ENCODE assay signal across 8 mouse cellular contexts in genomic region chr17:71474762-71475704, GRCm38 (mm10). TPM values are rescaled to one million over a fixed set of nuclear protein-coding genes. Genes with fewer than 3 reads are reported as not detected.
DNase-seq lines count a peak whose midpoint lies in the region; ATAC-seq and TF ChIP-seq lines count a peak whose summit lies in the region.

Gene Smchd1, minus strand, starts transcription at chr17:71475343.

- no peaks in the 10 kb centered on the region for H3K9me3 ChIP-seq in heart, embryonic 10.5 days
- no peaks in the 10 kb centered on the region for H3K9me3 ChIP-seq in kidney, embryonic 15.5 days (replicated peaks)
- no peaks in the 10 kb centered on the region for H3K9me3 ChIP-seq in limb, embryonic 15.5 days
- H3K9me3 ChIP-seq in midbrain, postnatal 0 days (ENCODE audit: low read length): no peaks in the 10 kb centered on the region

- H3K27ac ChIP-seq in embryonic fibroblast, embryonic 13.5 days (ENCODE audit: insufficient read depth, low read length): peak within 1 kb of the TSS; percentile 92
- peak within 1 kb of the TSS; percentile 97 for H3K27ac ChIP-seq in heart, embryonic 10.5 days
- H3K27ac ChIP-seq in kidney, embryonic 15.5 days: peak within 1 kb of the TSS; percentile 100
- peak within 1 kb of the TSS; percentile 99 for H3K27ac ChIP-seq in limb, embryonic 15.5 days
- H3K27ac ChIP-seq in midbrain, postnatal 0 days (ENCODE audit: low read depth, low read length): peak within 1 kb of the TSS; percentile 97

- H3K36me3 ChIP-seq in C2C12 (ENCODE audit: control insufficient read depth, insufficient read depth): no peaks in the 10 kb centered on the region
- 0 out of 2 replicates have a peak, but pooled peaks cover 2% of the 10 kb centered on the region for H3K36me3 ChIP-seq in heart, embryonic 10.5 days
- H3K36me3 ChIP-seq in kidney, embryonic 15.5 days: no peaks in the 10 kb centered on the region
- no peaks in the 10 kb centered on the region for H3K36me3 ChIP-seq in limb, embryonic 15.5 days
- H3K36me3 ChIP-seq in midbrain, postnatal 0 days (ENCODE audit: insufficient read depth, low read length): no peaks in the 10 kb centered on the region

- ATAC-seq in kidney, embryonic 15.5 days (replicated peaks; ENCODE audit: low FRiP score): peak; percentile 96
- ATAC-seq in limb, embryonic 15.5 days (ENCODE audit: insufficient number of reproducible peaks, low FRiP score, low TSS enrichment, low read depth): peak; percentile 98
- ATAC-seq in midbrain, postnatal 0 days (ENCODE audit: low FRiP score): peak; percentile 94

- H3K27me3 ChIP-seq in C2C12 (ENCODE audit: control insufficient read depth, insufficient read depth, insufficient read length): no peaks in the 10 kb centered on the region
- no peaks in the 10 kb centered on the region for H3K27me3 ChIP-seq in heart, embryonic 10.5 days (ENCODE audit: insufficient read depth, poor library complexity, severe bottlenecking)
- H3K27me3 ChIP-seq in kidney, embryonic 15.5 days: no peaks in the 10 kb centered on the region
- no peaks in the 10 kb centered on the region for H3K27me3 ChIP-seq in limb, embryonic 15.5 days
- H3K27me3 ChIP-seq in midbrain, postnatal 0 days (ENCODE audit: insufficient read depth, low read length): no peaks in the 10 kb centered on the region

- peak within 1 kb of the TSS; percentile 79 for H3K4me2 ChIP-seq in kidney, embryonic 15.5 days
- H3K4me2 ChIP-seq in limb, embryonic 15.5 days: peak within 1 kb of the TSS; percentile 72
- H3K4me2 ChIP-seq in midbrain, postnatal 0 days (ENCODE audit: low read depth, low read length, poor library complexity, severe bottlenecking): peak within 1 kb of the TSS; percentile 71

- H3ac ChIP-seq in C2C12 (ENCODE audit: control insufficient read depth, insufficient read length, low read depth): peak within 1 kb of the TSS; percentile 83

- no peak for TF ChIP-seq CTCF in C2C12 (IDR thresholded peaks at IDR 0.05; ENCODE audit: control insufficient read depth, insufficient read depth, insufficient read length)
- no peak for TF ChIP-seq CTCF in embryonic fibroblast, embryonic 13.5 days (IDR thresholded peaks at IDR 0.05; ENCODE audit: borderline replicate concordance, insufficient read depth, low read length)
- TF ChIP-seq CTCF in midbrain, postnatal 0 days (IDR thresholded peaks at IDR 0.05): no peak

- H3K79me2 ChIP-seq in C2C12 (ENCODE audit: control insufficient read depth, insufficient read depth): peaks cover 51% of the 10 kb centered on the region

- WGBS in heart, embryonic 10.5 days: under 1% methylated on average over 104 of the region's 109 CpGs
- under 1% methylated on average over 103 of the region's 109 CpGs for WGBS in kidney, embryonic 15.5 days
- under 1% methylated on average over 105 of the region's 109 CpGs for WGBS in limb, embryonic 15.5 days
- under 1% methylated on average over 88 of the region's 109 CpGs for WGBS in midbrain, postnatal 0 days

- H3K4me3 ChIP-seq in C2C12 (ENCODE audit: insufficient read depth, poor library complexity, severe bottlenecking): peak within 1 kb of the TSS; percentile 96
- H3K4me3 ChIP-seq in embryonic fibroblast, embryonic 13.5 days (ENCODE audit: insufficient read depth, low read length): peak within 1 kb of the TSS; percentile 92
- peak within 1 kb of the TSS; percentile 96 for H3K4me3 ChIP-seq in heart, embryonic 10.5 days
- peak within 1 kb of the TSS; percentile 98 for H3K4me3 ChIP-seq in kidney, embryonic 15.5 days (replicated peaks)
- peak within 1 kb of the TSS; percentile 94 for H3K4me3 ChIP-seq in limb, embryonic 15.5 days
- peak within 1 kb of the TSS; percentile 94 for H3K4me3 ChIP-seq in midbrain, postnatal 0 days (ENCODE audit: low read depth, low read length)

- peaks cover 48% of the 10 kb centered on the region for H3K79me3 ChIP-seq in C2C12 (ENCODE audit: low read depth)

- peak within 1 kb of the TSS; percentile 92 for H3K9ac ChIP-seq in kidney, embryonic 15.5 days
- H3K9ac ChIP-seq in limb, embryonic 15.5 days: peak within 1 kb of the TSS; percentile 91
- H3K9ac ChIP-seq in midbrain, postnatal 0 days (replicated peaks; ENCODE audit: low read length, poor library complexity, severe bottlenecking): peak within 1 kb of the TSS; percentile 94

- peaks cover 7% of the 10 kb centered on the region for H3K4me1 ChIP-seq in embryonic fibroblast, embryonic 13.5 days (ENCODE audit: control insufficient read depth, insufficient read depth, low read length)
- peaks cover 8% of the 10 kb centered on the region; the same call in 1 of the 2 replicates for H3K4me1 ChIP-seq in heart, embryonic 10.5 days
- peaks cover 26% of the 10 kb centered on the region for H3K4me1 ChIP-seq in kidney, embryonic 15.5 days
- peaks cover 10% of the 10 kb centered on the region for H3K4me1 ChIP-seq in limb, embryonic 15.5 days
- H3K4me1 ChIP-seq in midbrain, postnatal 0 days (ENCODE audit: insufficient read depth, low read length): peaks cover 6% of the 10 kb centered on the region

- DNase-seq in brain, adult 2 months (ENCODE audit: low read depth, low spot score): peak; percentile 97
- peak; percentile 98 for DNase-seq in heart, embryonic 10.5 days (ENCODE audit: low spot score)
- DNase-seq in midbrain, postnatal 0 days (ENCODE audit: low spot score): peak; percentile 94
- DNase-seq in spleen, postnatal 10 days (ENCODE audit: low spot score in 2 of 2): peak; percentile 91 to 93

- TF ChIP-seq POLR2A in embryonic fibroblast, embryonic 13.5 days (IDR thresholded peaks at IDR 0.05; ENCODE audit: low read depth, low read length): peak; percentile 63

TF ChIP-seq in C2C12, 6 proteins besides CTCF, POLR2A, EP300 and RAD21:
- TF ChIP-seq MYOD1 (IDR thresholded peaks at IDR 0.05; ENCODE audit: control insufficient read depth, insufficient read length, low read depth): no peak
- TF ChIP-seq MYOG (IDR thresholded peaks at IDR 0.05; ENCODE audit: control insufficient read depth, extremely low read depth, insufficient read length): no peak
- TF ChIP-seq USF1 (IDR thresholded peaks at IDR 0.05; ENCODE audit: low read depth): no peak
- no peak for TF ChIP-seq FOSL1 (IDR thresholded peaks at IDR 0.05; ENCODE audit: insufficient read depth, low read length, poor library complexity, severe bottlenecking)
- no peak for TF ChIP-seq CEBPB (IDR thresholded peaks at IDR 0.05; ENCODE audit: low read depth)
- no peak for TF ChIP-seq MAX (IDR thresholded peaks at IDR 0.05)

RNA-seq across cellular contexts. Expression of gene Smchd1, which starts in this region (rescaled TPM):
- 12.7 TPM for polyA plus RNA-seq in C2C12 (2012; fragmentation: generic; extraction: Trizol)
- 56.8 and 57.4 TPM in 2 replicates for polyA plus RNA-seq in embryonic fibroblast, embryonic 13.5 days (2011; ENCODE audit: insufficient read length, low read depth, missing spikeins)
- 46.8 and 62.3 TPM in 2 replicates for polyA plus RNA-seq in heart, embryonic 10.5 days (2016; fragmentation: Nextera tagmentation; extraction: Ambion mirVana)
- polyA plus RNA-seq in kidney, embryonic 15.5 days (2015; fragmentation: Nextera tagmentation; extraction: Ambion mirVana): 74.4 and 76.7 TPM in 2 replicates
- polyA plus RNA-seq in limb, embryonic 15.5 days (2015; fragmentation: Nextera tagmentation; extraction: Ambion mirVana): 50.8 and 53.3 TPM in 2 replicates
- total RNA-seq in midbrain, postnatal 0 days (2014; rRNA removed): 40.2 and 58.7 TPM in 2 replicates
- 30.2 and 33.4 TPM in 2 replicates for polyA plus RNA-seq in midbrain, postnatal 0 days (2015; fragmentation: Nextera tagmentation; extraction: Ambion mirVana)

Comparison
In these comparisons a context has a peak if more than half of its experiments do, and no peak if none do; other contexts are left out.
1. Peak in every context shown above with its lines: DNase-seq, ATAC-seq, H3K4me3 ChIP-seq and H3K27ac ChIP-seq.